In genomic region chr11:99369853-99370451, GRCm38 (mm10) we compare ENCODE assay signal across 10 mouse cellular contexts. TPM values are rescaled to one million over a fixed set of nuclear protein-coding genes. Genes with fewer than 3 reads are reported as not detected.
DNase-seq lines count a peak whose midpoint lies in the region; ATAC-seq and TF ChIP-seq lines count a peak whose summit lies in the region.
"Had no signal": no experiment of that assay in that cellular context is flagged by ENCODE, and none has a peak within 500 bp of the region (broad histone marks: within the 10 kb centered on the region; RNA-seq: fewer than 3 reads in every experiment).

No protein-coding gene starts in this region.

- no peak overlapping the region for H3K9ac ChIP-seq in forebrain, embryonic 11.5 days (ENCODE audit: low read length)

- no peaks in the 10 kb centered on the region for H3K27me3 ChIP-seq in thymus, adult 2 months (ENCODE audit: control insufficient read depth, insufficient read depth, low read length)
- no peaks in the 10 kb centered on the region for H3K27me3 ChIP-seq in limb, embryonic 10.5 days (ENCODE audit: low read depth, poor library complexity, severe bottlenecking)
- no peaks in the 10 kb centered on the region for H3K27me3 ChIP-seq in forebrain, embryonic 11.5 days (ENCODE audit: control insufficient read depth, insufficient read depth, low read length)

- intact Hi-C loops in left cerebral cortex, postnatal 36 days (cut with DNase I) = loop anchor here (10.0 kb wide), 1 partner anchor 185 kb away; no protein-coding TSS in a partner anchor

- no peaks in the 10 kb centered on the region for H3K36me3 ChIP-seq in thymus, adult 2 months (ENCODE audit: control insufficient read depth, insufficient read depth, low read length)
- H3K36me3 ChIP-seq in limb, embryonic 10.5 days = no peaks in the 10 kb centered on the region
- no peaks in the 10 kb centered on the region for H3K36me3 ChIP-seq in forebrain, embryonic 11.5 days (ENCODE audit: control insufficient read depth, insufficient read depth, low read length)

- TF ChIP-seq CTCF in thymus, adult 2 months (IDR thresholded peaks at IDR 0.05; ENCODE audit: borderline replicate concordance, control insufficient read depth, extremely low read depth, insufficient read depth, low read length, poor library complexity) = no peak

- ATAC-seq in frontal cortex, adult (ENCODE audit: low TSS enrichment) = peak; percentile 93
- ATAC-seq in forebrain, embryonic 11.5 days (replicated peaks; ENCODE audit: low FRiP score) = no peak

- 58% methylated on average over 8 of the region's 8 CpGs for WGBS in thymus, adult 2 months
- 84% methylated on average over 8 of the region's 8 CpGs for WGBS in limb, embryonic 10.5 days
- WGBS in forebrain, embryonic 11.5 days = 90% methylated on average over 8 of the region's 8 CpGs

- TF ChIP-seq POLR2A in thymus, adult 2 months (IDR thresholded peaks at IDR 0.05; ENCODE audit: control insufficient read depth, extremely low read depth, insufficient read depth, low read length, poor library complexity) = no peak

- H3K9me3 ChIP-seq in limb, embryonic 10.5 days (replicated peaks) = no peaks in the 10 kb centered on the region
- H3K9me3 ChIP-seq in forebrain, embryonic 11.5 days (ENCODE audit: control insufficient read depth, low read length) = no peaks in the 10 kb centered on the region

- DNase-seq in thymus, adult 2 months = peak; percentile 4
- DNase-seq in thymus, adult 18-20 months = no peak
- peak; percentile 52 to 61 for DNase-seq in left cerebral cortex, postnatal 36 days (ENCODE audit: low spot score in 2 of 2)
- no peak for DNase-seq in limb, embryonic 10.5 days (ENCODE audit: low spot score)
- DNase-seq in gastrocnemius, adult 8-10 months (ENCODE audit: low spot score in 2 of 2) = no peak
- DNase-seq in forebrain, embryonic 11.5 days (ENCODE audit: low spot score) = no peak

- no peak overlapping the region for H3K4me2 ChIP-seq in forebrain, embryonic 11.5 days (ENCODE audit: low read depth, low read length, severe bottlenecking)

- no peak overlapping the region for H3K27ac ChIP-seq in thymus, adult 2 months (ENCODE audit: control insufficient read depth, insufficient read depth, low read length)
- no peak overlapping the region for H3K27ac ChIP-seq in limb, embryonic 10.5 days
- no peak overlapping the region for H3K27ac ChIP-seq in forebrain, embryonic 11.5 days (ENCODE audit: low read depth, low read length)
- H3K27ac ChIP-seq: macrophage had no signal

- H3K4me1 ChIP-seq in thymus, adult 2 months (replicated peaks; ENCODE audit: control insufficient read depth, insufficient read depth, low read length) = peaks cover 12% of the 10 kb centered on the region
- no peaks in the 10 kb centered on the region for H3K4me1 ChIP-seq in limb, embryonic 10.5 days
- no peaks in the 10 kb centered on the region for H3K4me1 ChIP-seq in forebrain, embryonic 11.5 days (replicated peaks; ENCODE audit: control insufficient read depth, insufficient read depth, low read length)

- H3K4me3 ChIP-seq in thymus, adult 2 months (ENCODE audit: control insufficient read depth, insufficient read depth, low read length) = no peak overlapping the region
- no peak overlapping the region for H3K4me3 ChIP-seq in limb, embryonic 10.5 days
- H3K4me3 ChIP-seq in forebrain, embryonic 11.5 days (ENCODE audit: low read depth, low read length) = no peak overlapping the region

RNA-seq across cellular contexts. Expression of gene Krt28, which starts 4.8 kb away (rescaled TPM):
- not detected in 2 replicates for polyA plus RNA-seq in thymus, adult 2 months (2012; rRNA removed)
- total RNA-seq in left cerebral cortex, postnatal 36 days (2021) = not detected
- polyA plus RNA-seq in limb, embryonic 10.5 days (2016; fragmentation: Nextera tagmentation; extraction: Ambion mirVana) = 0.11 and 0.20 TPM in 2 replicates
- total RNA-seq in gastrocnemius, adult 8-10 months (2022) = not detected
- polyA plus RNA-seq in forebrain, embryonic 11.5 days (2014; fragmentation: Nextera tagmentation; extraction: Ambion mirVana) = 0.32 and 0.45 TPM in 2 replicates
- total RNA-seq: adrenal gland, adult 18-20 months had no signal
- polyA plus RNA-seq: intestine, embryonic 14.5 days; macrophage had no signal

RNA-seq across cellular contexts. Expression of gene Krt27, which starts 19.0 kb away (rescaled TPM):
- 0.05 and 0.13 TPM in 2 replicates for polyA plus RNA-seq in thymus, adult 2 months (2012; rRNA removed)
- not detected for total RNA-seq in left cerebral cortex, postnatal 36 days (2021)
- polyA plus RNA-seq in limb, embryonic 10.5 days (2016; fragmentation: Nextera tagmentation; extraction: Ambion mirVana) = not detected in 2 replicates
- total RNA-seq in gastrocnemius, adult 8-10 months (2022) = not detected
- not detected in 2 replicates for polyA plus RNA-seq in forebrain, embryonic 11.5 days (2014; fragmentation: Nextera tagmentation; extraction: Ambion mirVana)
- total RNA-seq: adrenal gland, adult 18-20 months had no signal
- polyA plus RNA-seq: intestine, embryonic 14.5 days; macrophage had no signal

RNA-seq across cellular contexts. Expression of gene Krt10, which starts 19.2 kb away (rescaled TPM):
- polyA plus RNA-seq in thymus, adult 2 months (2012; rRNA removed) = 4.9 and 6.4 TPM in 2 replicates
- 10 to 100 TPM in 1 of 2 experiments, 1 to 10 TPM in 1; 9.7 to 12.4 TPM for total RNA-seq in left cerebral cortex, postnatal 36 days (2021)
- polyA plus RNA-seq in limb, embryonic 10.5 days (2016; fragmentation: Nextera tagmentation; extraction: Ambion mirVana) = 18.7 and 20.5 TPM in 2 replicates
- total RNA-seq in gastrocnemius, adult 8-10 months (2022) = 1 to 10 TPM; 3.5 to 4.4 (median 3.8) TPM
- 26.8 and 28.3 TPM in 2 replicates for polyA plus RNA-seq in forebrain, embryonic 11.5 days (2014; fragmentation: Nextera tagmentation; extraction: Ambion mirVana)

RNA-seq across cellular contexts. Expression of gene Krt26, which starts 32.2 kb away (rescaled TPM):
- not detected in 2 replicates for polyA plus RNA-seq in thymus, adult 2 months (2012; rRNA removed)
- total RNA-seq in left cerebral cortex, postnatal 36 days (2021) = not detected
- not detected in 2 replicates for polyA plus RNA-seq in limb, embryonic 10.5 days (2016; fragmentation: Nextera tagmentation; extraction: Ambion mirVana)
- total RNA-seq in gastrocnemius, adult 8-10 months (2022) = not detected
- not detected in 2 replicates for polyA plus RNA-seq in forebrain, embryonic 11.5 days (2014; fragmentation: Nextera tagmentation; extraction: Ambion mirVana)
- total RNA-seq: adrenal gland, adult 18-20 months had no signal
- polyA plus RNA-seq: macrophage had no signal

RNA-seq across cellular contexts. Expression of gene Krt25, which starts 47.2 kb away (rescaled TPM):
- polyA plus RNA-seq in thymus, adult 2 months (2012; rRNA removed) = 0.16 and 0.18 TPM in 2 replicates
- total RNA-seq in left cerebral cortex, postnatal 36 days (2021) = not detected
- not detected in 2 replicates for polyA plus RNA-seq in limb, embryonic 10.5 days (2016; fragmentation: Nextera tagmentation; extraction: Ambion mirVana)
- total RNA-seq in gastrocnemius, adult 8-10 months (2022) = not detected
- polyA plus RNA-seq in forebrain, embryonic 11.5 days (2014; fragmentation: Nextera tagmentation; extraction: Ambion mirVana) = not detected in 2 replicates
- total RNA-seq: adrenal gland, adult 18-20 months had no signal
- polyA plus RNA-seq: macrophage had no signal

Comparison
In these comparisons a context has a peak if more than half of its experiments do, and no peak if none do; other contexts are left out.
1. DNase-seq: peak in thymus, adult 2 months (single experiment) and left cerebral cortex, postnatal 36 days (2 of 2); none in thymus, adult 18-20 months (0 of 2), limb, embryonic 10.5 days (single experiment), gastrocnemius, adult 8-10 months (0 of 2) and forebrain, embryonic 11.5 days (single experiment).